Mouse (Mus musculus) liver, adult (tissue): ENCODE data around the gene Hdac7.

Experiments used
- GATA4 ChIP-seq: IDR thresholded peaks from 2 replicates; pipeline ENCODE4 v1.6.1; 2014; ENCODE audit warnings: mild to moderate bottlenecking, low read length; ENCODE audit not compliant: insufficient replicate concordance

Hdac7 gene

GRCm38 (mm10) chr15:97830253-97830787, 14.0 kb downstream of the Hdac7 start:
- no peak for TF ChIP-seq GATA4

GRCm38 (mm10) chr15:97829432-97829831, 14.9 kb downstream of the Hdac7 start:
- TF ChIP-seq GATA4, result no peak

- TF ChIP-seq GATA4, result no peak
These were observed 15.4 kb downstream of the Hdac7 start for GRCm38 (mm10) chr15:97828901-97829338.

- TF ChIP-seq GATA4, result no peak
These were observed 16.0 kb downstream of the Hdac7 start for GRCm38 (mm10) chr15:97828221-97828842.

GRCm38 (mm10) chr15:97827401-97827800, 16.9 kb downstream of the Hdac7 start:
- no peak for TF ChIP-seq GATA4

- TF ChIP-seq GATA4, result no peak
These were observed 17.6 kb downstream of the Hdac7 start for GRCm38 (mm10) chr15:97826588-97827261.

- TF ChIP-seq GATA4, result no peak
These were observed 18.2 kb downstream of the Hdac7 start for GRCm38 (mm10) chr15:97825941-97826587.

- TF ChIP-seq GATA4, result no peak
These were observed 19.0 kb downstream of the Hdac7 start for GRCm38 (mm10) chr15:97825071-97825940.

- TF ChIP-seq GATA4, result no peak
These were observed 20.3 kb downstream of the Hdac7 start for GRCm38 (mm10) chr15:97824042-97824441.

GRCm38 (mm10) chr15:97823479-97823878, 20.8 kb downstream of the Hdac7 start:
- TF ChIP-seq GATA4, result no peak

GRCm38 (mm10) chr15:97822545-97823228, 21.6 kb downstream of the Hdac7 start:
- TF ChIP-seq GATA4, result no peak

- no peak for TF ChIP-seq GATA4
These were observed 22.3 kb downstream of the Hdac7 start for GRCm38 (mm10) chr15:97821983-97822363.

- TF ChIP-seq GATA4, result no peak
These were observed 22.9 kb downstream of the Hdac7 start for GRCm38 (mm10) chr15:97821321-97821982.

- no peak for TF ChIP-seq GATA4
These were observed 24.4 kb downstream of the Hdac7 start for GRCm38 (mm10) chr15:97819937-97820336.

- no peak for TF ChIP-seq GATA4
These were observed 27.9 kb downstream of the Hdac7 start for GRCm38 (mm10) chr15:97816199-97816994.
